Mouse (Mus musculus): Measurements from ENCODE around the gene Gins3. TPM values are rescaled to one million over a fixed set of nuclear protein-coding genes. Genes with fewer than 3 reads are reported as not detected.

The Gins3 gene
- polyA plus RNA-seq, 1 experiment from 2014 or later: 5.1 TPM

DNA sequence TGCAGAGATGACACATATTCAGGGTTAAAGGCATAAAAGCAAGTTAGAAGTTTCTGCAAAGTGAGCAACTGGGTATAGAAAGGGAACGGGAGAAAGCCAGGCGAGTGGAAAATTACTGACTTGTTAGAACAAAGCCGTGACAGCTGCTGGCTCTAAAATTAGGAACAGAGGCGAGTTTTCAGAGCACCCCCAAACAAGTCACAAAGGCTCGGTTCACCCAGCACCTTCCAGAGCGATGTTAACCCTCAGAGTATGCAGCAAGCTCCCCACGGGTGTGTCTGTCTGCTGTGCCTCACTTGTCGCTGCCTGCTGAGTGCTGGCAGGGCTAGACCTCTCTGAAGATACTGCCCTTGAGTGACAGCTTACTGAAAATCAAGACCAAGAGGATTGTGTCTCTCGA is 26.0 kb upstream of the Gins3 start:
- Histone ChIP-seq H3K27me3 (ENCODE audit: insufficient read depth, low read length) (0 out of 2 replicates have a peak, but pooled peaks cover 6% of the 10 kb centered on the region), H3K4me1 (ENCODE audit: insufficient read depth) (no peaks in the 10 kb centered on the region), H3K27ac (ENCODE audit: low read depth) (no peak overlapping the region), H3K9me3 (ENCODE audit: low read length) (no peaks in the 10 kb centered on the region), H3K9ac (replicated peaks) (no peak overlapping the region), H3K4me3 (ENCODE audit: low read depth, low read length) (no peak overlapping the region), H3K36me3 (replicated peaks; ENCODE audit: insufficient read depth, low read length) (no peaks in the 10 kb centered on the region), H3K4me2 (ENCODE audit: low read depth, low read length) (no peak overlapping the region)
- TF ChIP-seq CTCF (IDR thresholded peaks at IDR 0.05; ENCODE audit: low read depth) (no peak), EP300 (IDR thresholded peaks at IDR 0.05; ENCODE audit: low read depth) (no peak)
- no peak for ATAC-seq
- no peak for DNase-seq
- WGBS (ENCODE audit: insufficient replicate concordance): 62% methylated on average over 9 of the region's 9 CpGs

DNA sequence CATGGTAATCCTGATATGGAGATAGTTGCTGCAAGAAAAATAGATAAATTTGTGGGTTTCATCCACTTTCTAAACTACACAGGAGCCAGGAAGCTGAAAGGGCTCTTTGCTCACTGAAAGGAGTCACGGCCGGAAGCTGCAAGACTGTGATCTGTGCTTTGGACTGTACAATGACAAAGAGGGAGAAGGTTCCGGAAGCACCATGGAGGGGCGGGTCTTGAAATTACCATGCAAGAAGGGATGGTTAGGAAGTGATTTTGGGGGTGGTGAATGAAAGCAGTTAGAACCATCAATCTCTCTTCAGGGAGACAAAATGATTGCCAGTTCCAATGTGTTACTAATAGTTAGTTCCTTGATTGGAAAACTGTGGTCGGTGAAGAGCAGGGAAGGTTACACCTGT is 23.8 kb upstream of the Gins3 start:
- Histone ChIP-seq H3K9ac (replicated peaks) (no peak overlapping the region), H3K9me3 (ENCODE audit: low read length) (no peaks in the 10 kb centered on the region), H3K4me1 (ENCODE audit: insufficient read depth) (no peaks in the 10 kb centered on the region), H3K27ac (ENCODE audit: low read depth) (no peak overlapping the region), H3K4me3 (ENCODE audit: low read depth, low read length) (no peak overlapping the region), H3K4me2 (ENCODE audit: low read depth, low read length) (no peak overlapping the region), H3K27me3 (ENCODE audit: insufficient read depth, low read length) (peaks cover 6% of the 10 kb centered on the region; the same call in 1 of the 2 replicates), H3K36me3 (replicated peaks; ENCODE audit: insufficient read depth, low read length) (no peaks in the 10 kb centered on the region)
- ATAC-seq (no peak), DNase-seq (no peak)
- TF ChIP-seq CTCF (IDR thresholded peaks at IDR 0.05; ENCODE audit: low read depth): no peak
- WGBS (ENCODE audit: insufficient replicate concordance): 75% methylated on average over 5 of the region's 5 CpGs

DNA sequence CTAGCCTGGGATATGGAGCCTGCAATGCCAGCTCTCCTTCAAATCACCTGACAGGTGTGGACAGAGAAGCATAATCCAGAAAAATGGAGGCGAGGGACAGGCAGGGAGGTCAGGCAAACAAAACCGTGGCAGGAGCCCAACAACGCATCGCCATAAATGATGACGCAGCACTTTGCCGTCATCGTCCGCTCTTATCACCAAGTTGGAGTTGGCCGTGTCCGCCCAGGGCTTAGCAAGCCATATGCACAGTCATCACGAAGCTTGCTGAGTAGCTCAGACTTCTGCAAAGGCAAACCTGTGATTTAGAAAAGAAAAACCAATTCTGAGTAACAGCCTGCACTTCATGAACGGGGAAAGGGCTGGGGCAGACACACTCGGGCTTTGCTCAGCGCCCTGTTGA is 22.5 kb upstream of the Gins3 start:
- ATAC-seq (peak; percentile 89), DNase-seq (peak; percentile 50)
- H3K27ac ChIP-seq (ENCODE audit: low read depth): no peak overlapping the region
- H3K4me3 ChIP-seq (ENCODE audit: low read depth, low read length): no peak overlapping the region
- WGBS (ENCODE audit: insufficient replicate concordance): 52% methylated on average over 14 of the region's 14 CpGs
- H3K27me3 ChIP-seq (ENCODE audit: insufficient read depth, low read length): peaks cover 6% of the 10 kb centered on the region; the same call in 1 of the 2 replicates
- no peak overlapping the region for H3K9ac ChIP-seq (replicated peaks)
- TF ChIP-seq EP300 (IDR thresholded peaks at IDR 0.05; ENCODE audit: low read depth) (no peak), CTCF (IDR thresholded peaks at IDR 0.05; ENCODE audit: low read depth) (no peak)
- H3K9me3 ChIP-seq (ENCODE audit: low read length): no peaks in the 10 kb centered on the region
- no peaks in the 10 kb centered on the region for H3K4me1 ChIP-seq (ENCODE audit: insufficient read depth)
- H3K4me2 ChIP-seq (ENCODE audit: low read depth, low read length): no peak overlapping the region
- H3K36me3 ChIP-seq (replicated peaks; ENCODE audit: insufficient read depth, low read length): no peaks in the 10 kb centered on the region

DNA sequence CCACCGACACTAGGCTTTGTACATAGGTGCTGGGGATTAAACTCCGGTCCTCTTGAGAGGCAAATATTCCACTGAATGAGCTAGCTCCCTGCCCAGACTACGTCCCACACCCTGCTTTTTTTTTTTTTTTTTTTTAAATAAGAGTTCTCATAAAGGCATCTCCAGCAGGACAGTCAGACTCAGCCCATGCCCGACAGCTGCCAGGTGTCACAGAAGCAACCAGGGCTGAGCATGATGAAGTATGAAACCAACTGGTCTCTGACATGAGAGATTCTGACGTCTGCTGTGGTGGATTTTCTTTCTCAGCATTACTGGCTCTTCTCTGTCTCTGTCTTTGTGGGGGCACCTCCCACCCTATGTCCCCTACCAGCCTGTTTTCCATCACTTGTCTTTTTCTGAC is 21.5 kb upstream of the Gins3 start:
- Histone ChIP-seq H3K27me3 (ENCODE audit: insufficient read depth, low read length) (peaks cover 6% of the 10 kb centered on the region; the same call in 1 of the 2 replicates), H3K4me2 (ENCODE audit: low read depth, low read length) (no peak overlapping the region), H3K9ac (replicated peaks) (no peak overlapping the region), H3K4me3 (ENCODE audit: low read depth, low read length) (no peak overlapping the region), H3K9me3 (ENCODE audit: low read length) (no peaks in the 10 kb centered on the region), H3K36me3 (replicated peaks; ENCODE audit: insufficient read depth, low read length) (no peaks in the 10 kb centered on the region), H3K27ac (ENCODE audit: low read depth) (no peak overlapping the region), H3K4me1 (ENCODE audit: insufficient read depth) (no peaks in the 10 kb centered on the region)
- TF ChIP-seq EP300 (IDR thresholded peaks at IDR 0.05; ENCODE audit: low read depth) (no peak), CTCF (IDR thresholded peaks at IDR 0.05; ENCODE audit: low read depth) (no peak)
- no peak for DNase-seq
- no peak for ATAC-seq
- 66% methylated on average over 5 of the region's 5 CpGs for WGBS (ENCODE audit: insufficient replicate concordance)

DNA sequence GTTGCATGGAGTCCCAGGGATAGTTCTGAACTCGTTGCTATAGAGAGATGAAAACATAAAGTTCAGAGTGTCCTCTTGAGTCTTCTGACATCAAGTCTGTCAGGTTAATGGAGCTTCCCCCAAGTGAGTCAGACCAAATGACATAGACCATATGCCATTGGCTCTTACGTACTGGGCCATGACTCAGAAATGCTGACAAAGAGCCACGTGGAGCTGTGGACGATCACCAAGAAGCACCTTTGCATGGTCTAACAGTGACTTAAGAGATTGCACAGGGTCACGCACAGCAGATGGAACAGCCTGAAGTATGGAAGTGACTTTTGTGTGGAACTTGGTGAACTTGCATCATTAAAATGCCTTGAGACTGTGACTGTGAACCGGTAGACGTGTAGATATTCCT is 16.9 kb upstream of the Gins3 start:
- 82% methylated on average over 7 of the region's 7 CpGs for WGBS (ENCODE audit: insufficient replicate concordance)
- no peak for ATAC-seq
- Histone ChIP-seq H3K27me3 (ENCODE audit: insufficient read depth, low read length) (no peaks in the 10 kb centered on the region; the same call in 1 of the 2 replicates), H3K4me1 (ENCODE audit: insufficient read depth) (no peaks in the 10 kb centered on the region), H3K4me3 (ENCODE audit: low read depth, low read length) (no peak overlapping the region), H3K9ac (replicated peaks) (no peak overlapping the region), H3K4me2 (ENCODE audit: low read depth, low read length) (no peak overlapping the region), H3K27ac (ENCODE audit: low read depth) (no peak overlapping the region), H3K9me3 (ENCODE audit: low read length) (no peaks in the 10 kb centered on the region), H3K36me3 (replicated peaks; ENCODE audit: insufficient read depth, low read length) (no peaks in the 10 kb centered on the region)
- DNase-seq: no peak
- no peak for TF ChIP-seq CTCF (IDR thresholded peaks at IDR 0.05; ENCODE audit: low read depth)

DNA sequence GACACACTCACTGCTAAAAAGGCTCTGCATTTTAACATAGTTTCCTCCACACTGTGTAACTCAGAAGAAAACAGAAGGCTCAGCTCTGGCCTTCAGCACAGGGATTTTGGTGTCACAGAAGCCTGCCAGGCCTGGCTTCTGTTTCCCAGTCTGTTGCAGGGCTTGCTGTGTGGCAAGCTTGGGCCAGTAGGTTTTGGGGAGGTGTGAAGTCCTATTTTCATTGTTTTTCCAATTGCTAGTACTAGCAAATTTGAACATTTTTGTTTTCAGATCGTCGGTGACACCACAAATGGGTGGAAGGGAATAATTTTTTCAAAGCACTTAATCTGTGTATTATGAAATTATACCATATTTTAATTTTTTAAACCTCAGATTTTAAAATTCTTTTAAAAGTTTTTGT is 13.2 kb upstream of the Gins3 start:
- WGBS (ENCODE audit: insufficient replicate concordance): 78% methylated on average over 2 of the region's 2 CpGs
- Histone ChIP-seq H3K4me1 (ENCODE audit: insufficient read depth) (no peaks in the 10 kb centered on the region), H3K27ac (ENCODE audit: low read depth) (no peak overlapping the region), H3K4me2 (ENCODE audit: low read depth, low read length) (no peak overlapping the region), H3K9ac (replicated peaks) (no peak overlapping the region), H3K4me3 (ENCODE audit: low read depth, low read length) (no peak overlapping the region), H3K9me3 (ENCODE audit: low read length) (no peaks in the 10 kb centered on the region), H3K36me3 (replicated peaks; ENCODE audit: insufficient read depth, low read length) (no peaks in the 10 kb centered on the region), H3K27me3 (ENCODE audit: insufficient read depth, low read length) (no peaks in the 10 kb centered on the region)
- DNase-seq: no peak
- ATAC-seq: no peak
- TF ChIP-seq CTCF (IDR thresholded peaks at IDR 0.05; ENCODE audit: low read depth) (no peak), EP300 (IDR thresholded peaks at IDR 0.05; ENCODE audit: low read depth) (no peak)

DNA sequence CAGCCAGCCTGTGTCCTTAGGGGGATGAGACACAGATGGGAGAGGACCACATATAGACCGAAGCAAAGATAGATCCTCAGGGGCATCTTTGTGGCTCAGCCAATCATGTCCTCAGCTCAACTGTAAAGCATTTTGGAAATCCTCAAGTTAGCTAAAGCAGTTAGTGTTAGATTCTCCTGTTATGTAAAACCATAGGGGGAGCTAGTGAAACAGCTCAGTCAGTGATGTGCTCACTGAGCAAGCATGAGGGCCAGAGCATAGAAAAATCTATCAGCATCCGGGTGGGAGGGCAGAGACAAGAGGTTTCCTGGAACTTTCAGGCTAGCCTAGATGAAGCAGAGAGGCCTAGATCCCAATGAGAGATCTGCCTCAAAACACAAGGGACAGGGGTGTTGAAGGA is 8.4 kb upstream of the Gins3 start:
- TF ChIP-seq CTCF (IDR thresholded peaks at IDR 0.05; ENCODE audit: low read depth) (no peak), EP300 (IDR thresholded peaks at IDR 0.05; ENCODE audit: low read depth) (no peak)
- Histone ChIP-seq H3K9me3 (ENCODE audit: low read length) (no peaks in the 10 kb centered on the region), H3K27ac (ENCODE audit: low read depth) (no peak overlapping the region), H3K9ac (replicated peaks) (no peak overlapping the region), H3K36me3 (replicated peaks; ENCODE audit: insufficient read depth, low read length) (no peaks in the 10 kb centered on the region), H3K4me3 (ENCODE audit: low read depth, low read length) (no peak overlapping the region), H3K27me3 (ENCODE audit: insufficient read depth, low read length) (no peaks in the 10 kb centered on the region), H3K4me1 (ENCODE audit: insufficient read depth) (no peaks in the 10 kb centered on the region), H3K4me2 (ENCODE audit: low read depth, low read length) (no peak overlapping the region)
- 80% methylated on average over 2 of the region's 2 CpGs for WGBS (ENCODE audit: insufficient replicate concordance)
- ATAC-seq (no peak), DNase-seq (no peak)

Data from liver, postnatal 0 days (tissue).